ENCODE assay signal across 8 mouse cellular contexts in genomic region chr1:178336289-178336775, GRCm38 (mm10). TPM values are rescaled to one million over a fixed set of nuclear protein-coding genes. Genes with fewer than 3 reads are reported as not detected.
DNase-seq lines count a peak whose midpoint lies in the region; ATAC-seq and TF ChIP-seq lines count a peak whose summit lies in the region.

No protein-coding gene starts in this region.

- no peak for TF ChIP-seq CTCF in spleen, adult 2 months (IDR thresholded peaks at IDR 0.05; ENCODE audit: extremely low read depth, insufficient read depth, insufficient read length, insufficient replicate concordance)

- peak; percentile 87 for ATAC-seq in embryonic facial prominence, embryonic 13.5 days (ENCODE audit: insufficient number of reproducible peaks, insufficient read depth, low FRiP score, low TSS enrichment, low read depth)
- peak; percentile 90 for ATAC-seq in limb, embryonic 14.5 days (ENCODE audit: low FRiP score, low read depth)
- peak; percentile 92 for ATAC-seq in midbrain, embryonic 16.5 days

- peak overlapping the region; percentile 100 for H3K9ac ChIP-seq in embryonic facial prominence, embryonic 13.5 days
- H3K9ac ChIP-seq in limb, embryonic 14.5 days (ENCODE audit: low read depth, low read length, severe bottlenecking): peak overlapping the region; percentile 100
- H3K9ac ChIP-seq in midbrain, embryonic 16.5 days (ENCODE audit: low read depth, low read length): peak overlapping the region; percentile 100

- peak overlapping the region; percentile 71 for H3K4me2 ChIP-seq in embryonic facial prominence, embryonic 13.5 days
- peak overlapping the region; percentile 81 for H3K4me2 ChIP-seq in limb, embryonic 14.5 days (replicated peaks; ENCODE audit: low read depth, low read length, severe bottlenecking)
- peak overlapping the region; percentile 94 for H3K4me2 ChIP-seq in midbrain, embryonic 16.5 days (ENCODE audit: low read length)

- H3K27ac ChIP-seq in embryonic facial prominence, embryonic 13.5 days: peak overlapping the region; percentile 100
- peak overlapping the region; percentile 99 for H3K27ac ChIP-seq in limb, embryonic 14.5 days (replicated peaks; ENCODE audit: low read depth, low read length)
- H3K27ac ChIP-seq in midbrain, embryonic 16.5 days (ENCODE audit: low read length): peak overlapping the region; percentile 99
- H3K27ac ChIP-seq in spleen, adult 2 months (ENCODE audit: insufficient read depth, low read length): peak overlapping the region; percentile 100

- no peak for TF ChIP-seq POLR2A in limb, embryonic 14.5 days (IDR thresholded peaks at IDR 0.05; ENCODE audit: borderline replicate concordance, extremely low read depth, insufficient read depth, insufficient read length)
- TF ChIP-seq POLR2A in spleen, adult 2 months (IDR thresholded peaks at IDR 0.05; ENCODE audit: low read depth, low read length): no peak; the same call in 1 of the 2 replicates

- H3K4me3 ChIP-seq in embryonic facial prominence, embryonic 13.5 days: peak overlapping the region; percentile 100
- peak overlapping the region; percentile 100 for H3K4me3 ChIP-seq in limb, embryonic 14.5 days (replicated peaks; ENCODE audit: low read length)
- H3K4me3 ChIP-seq in midbrain, embryonic 16.5 days (ENCODE audit: low read depth, low read length): peak overlapping the region; percentile 100
- peak overlapping the region; percentile 99 for H3K4me3 ChIP-seq in spleen, adult 2 months (ENCODE audit: extremely low read depth, insufficient read depth, insufficient read length)

- DNase-seq in 3134 (ENCODE audit: extremely low read depth, insufficient read length, low spot score): peak; percentile 90
- peak; percentile 97 to 98 for DNase-seq in adrenal gland, postnatal 36 days
- peak; percentile 91 for DNase-seq in heart, adult 8-10 months (ENCODE audit: low spot score)
- DNase-seq in kidney, adult 9 months: peak; percentile 95
- peak; percentile 92 for DNase-seq in limb, embryonic 14.5 days (ENCODE audit: low spot score)
- peak; percentile 79 to 95 for DNase-seq in spleen, adult 2 months (ENCODE audit: low read depth in 1 of 2, low spot score in 2 of 2)

- peaks cover 16% of the 10 kb centered on the region for H3K4me1 ChIP-seq in embryonic facial prominence, embryonic 13.5 days
- H3K4me1 ChIP-seq in limb, embryonic 14.5 days (ENCODE audit: control insufficient read depth, insufficient read depth, low read length): peaks cover 11% of the 10 kb centered on the region
- peaks cover 24% of the 10 kb centered on the region for H3K4me1 ChIP-seq in midbrain, embryonic 16.5 days (ENCODE audit: control insufficient read depth, insufficient read depth, low read length)
- H3K4me1 ChIP-seq in spleen, adult 2 months (ENCODE audit: control insufficient read depth, insufficient read depth, insufficient read length): peaks cover 4% of the 10 kb centered on the region; the same call in 1 of the 2 replicates

- H3K9me3 ChIP-seq in embryonic facial prominence, embryonic 13.5 days: no peaks in the 10 kb centered on the region
- no peaks in the 10 kb centered on the region for H3K9me3 ChIP-seq in limb, embryonic 14.5 days (ENCODE audit: control insufficient read depth, low read length)
- H3K9me3 ChIP-seq in midbrain, embryonic 16.5 days (replicated peaks; ENCODE audit: control insufficient read depth, low read length, poor library complexity, severe bottlenecking): no peaks in the 10 kb centered on the region

- H3K36me3 ChIP-seq in embryonic facial prominence, embryonic 13.5 days: peaks cover 37% of the 10 kb centered on the region
- H3K36me3 ChIP-seq in limb, embryonic 14.5 days (ENCODE audit: control insufficient read depth, insufficient read depth, low read length): peaks cover 38% of the 10 kb centered on the region
- H3K36me3 ChIP-seq in midbrain, embryonic 16.5 days (ENCODE audit: control insufficient read depth, insufficient read depth, low read length): peaks cover 19% of the 10 kb centered on the region
- H3K36me3 ChIP-seq in spleen, adult 2 months (ENCODE audit: control insufficient read depth, insufficient read depth, low read length): peaks cover 26% of the 10 kb centered on the region

- H3K27me3 ChIP-seq in embryonic facial prominence, embryonic 13.5 days: no peaks in the 10 kb centered on the region
- H3K27me3 ChIP-seq in limb, embryonic 14.5 days (ENCODE audit: control insufficient read depth, insufficient read depth, low read length): no peaks in the 10 kb centered on the region
- H3K27me3 ChIP-seq in midbrain, embryonic 16.5 days (ENCODE audit: control insufficient read depth, insufficient read depth, low read depth, low read length): no peaks in the 10 kb centered on the region
- no peaks in the 10 kb centered on the region for H3K27me3 ChIP-seq in spleen, adult 2 months (ENCODE audit: control insufficient read depth, insufficient read depth, low read length)

- 1% methylated on average over 45 of the region's 53 CpGs for WGBS in embryonic facial prominence, embryonic 13.5 days
- under 1% methylated on average over 21 of the region's 53 CpGs for WGBS in limb, embryonic 14.5 days
- WGBS in midbrain, embryonic 16.5 days: under 1% methylated on average over 50 of the region's 53 CpGs
- 1% methylated on average over 50 of the region's 53 CpGs for WGBS in spleen, adult 2 months

RNA-seq across cellular contexts. Expression of gene Hnrnpu, which starts 1.3 kb away (rescaled TPM):
- 100 to 1,000 TPM; 340 to 387 TPM for total RNA-seq in adrenal gland, postnatal 36 days (2021)
- polyA plus RNA-seq in embryonic facial prominence, embryonic 13.5 days (2015; fragmentation: Nextera tagmentation; extraction: Ambion mirVana): 386 and 418 TPM in 2 replicates
- 100 to 1,000 TPM; 147 to 166 (median 155) TPM for total RNA-seq in heart, adult 8-10 months (2022)
- polyA plus RNA-seq in limb, embryonic 14.5 days (2012; rRNA removed): 246 and 379 TPM in 2 replicates
- 393 and 475 TPM in 2 replicates for polyA plus RNA-seq in limb, embryonic 14.5 days (2014; fragmentation: Nextera tagmentation; extraction: Ambion mirVana)
- polyA plus RNA-seq in midbrain, embryonic 16.5 days (2015; fragmentation: Nextera tagmentation; extraction: Ambion mirVana): 178 and 206 TPM in 2 replicates
- 48.6 and 58.2 TPM in 2 replicates for polyA plus RNA-seq in spleen, adult 2 months (2012; rRNA removed)

RNA-seq across cellular contexts. Expression of gene Cox20, which starts 17.4 kb away (rescaled TPM):
- total RNA-seq in adrenal gland, postnatal 36 days (2021): 100 to 1,000 TPM in 1 of 2 experiments, 10 to 100 TPM in 1; 79.2 to 103 TPM
- 167 TPM in 2 replicates for polyA plus RNA-seq in embryonic facial prominence, embryonic 13.5 days (2015; fragmentation: Nextera tagmentation; extraction: Ambion mirVana)
- total RNA-seq in heart, adult 8-10 months (2022): 100 to 1,000 TPM in 2 of 4 experiments, 10 to 100 TPM in 2; 90.6 to 125 (median 103) TPM
- 53.3 and 72.8 TPM in 2 replicates for polyA plus RNA-seq in limb, embryonic 14.5 days (2012; rRNA removed)
- polyA plus RNA-seq in limb, embryonic 14.5 days (2014; fragmentation: Nextera tagmentation; extraction: Ambion mirVana): 116 and 118 TPM in 2 replicates
- 100 and 120 TPM in 2 replicates for polyA plus RNA-seq in midbrain, embryonic 16.5 days (2015; fragmentation: Nextera tagmentation; extraction: Ambion mirVana)
- polyA plus RNA-seq in spleen, adult 2 months (2012; rRNA removed): 3.7 and 4.2 TPM in 2 replicates

Comparison
In these comparisons a context has a peak if more than half of its experiments do, and no peak if none do; other contexts are left out.
1. Peak in every context shown above with its lines: DNase-seq, ATAC-seq, H3K4me3 ChIP-seq and H3K27ac ChIP-seq.
2. RNA of gene Cox20, which starts 17.4 kb away (polyA plus RNA-seq): 167 TPM in embryonic facial prominence, embryonic 13.5 days, 53.3 to 118 TPM in limb, embryonic 14.5 days and 100 to 120 TPM in midbrain, embryonic 16.5 days; 3.7 to 4.2 TPM in spleen, adult 2 months; every median in the first group is over 10 times any median in the second.